Mouse (Mus musculus): ENCODE measurements around the gene Ascc2.

The Ascc2 gene

GRCm38 (mm10) chr11:4719961-4720360, 82.4 kb downstream of the Ascc2 start:
- DNase-seq (ENCODE audit: low read depth, low spot score): no peak

- no peak for DNase-seq (ENCODE audit: low read depth, low spot score)
These were observed 82.8 kb downstream of the Ascc2 start for GRCm38 (mm10) chr11:4720393-4720792.

DNA sequence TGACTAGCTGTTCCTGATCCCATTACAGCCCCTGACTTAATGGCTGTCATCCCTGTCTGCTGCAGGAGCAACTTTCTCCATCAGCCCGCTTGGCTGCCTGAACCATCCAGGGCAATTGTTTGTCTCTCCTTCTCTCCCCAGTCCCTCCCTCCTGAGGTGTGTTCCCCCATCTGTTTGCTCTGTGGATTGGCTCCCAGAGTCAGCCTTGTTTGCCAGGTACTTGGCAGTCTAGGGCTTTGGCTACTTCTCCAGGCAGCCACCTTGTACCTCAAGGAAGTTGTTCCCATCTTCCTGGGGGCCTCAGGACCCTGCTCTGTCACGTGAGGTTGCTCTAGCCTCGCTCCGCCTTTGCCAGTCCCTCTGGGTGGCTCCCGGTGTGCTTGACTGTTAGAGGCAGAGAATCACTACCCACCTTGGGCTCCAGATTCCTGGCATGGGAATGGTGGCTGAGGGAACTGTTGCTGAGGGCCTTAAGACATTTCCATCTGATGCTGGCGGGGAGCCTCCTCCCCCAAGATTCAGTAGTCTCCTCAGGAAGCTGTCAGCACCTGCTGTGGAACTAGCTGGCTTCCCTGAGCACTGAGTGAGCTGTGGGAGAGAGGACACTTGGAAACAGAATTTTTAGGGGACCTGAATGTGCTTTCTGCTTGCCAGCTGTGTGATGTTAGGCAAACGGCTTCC, 83.5 kb downstream of the Ascc2 start:
- DNase-seq (ENCODE audit: low read depth, low spot score): no peak

DNA sequence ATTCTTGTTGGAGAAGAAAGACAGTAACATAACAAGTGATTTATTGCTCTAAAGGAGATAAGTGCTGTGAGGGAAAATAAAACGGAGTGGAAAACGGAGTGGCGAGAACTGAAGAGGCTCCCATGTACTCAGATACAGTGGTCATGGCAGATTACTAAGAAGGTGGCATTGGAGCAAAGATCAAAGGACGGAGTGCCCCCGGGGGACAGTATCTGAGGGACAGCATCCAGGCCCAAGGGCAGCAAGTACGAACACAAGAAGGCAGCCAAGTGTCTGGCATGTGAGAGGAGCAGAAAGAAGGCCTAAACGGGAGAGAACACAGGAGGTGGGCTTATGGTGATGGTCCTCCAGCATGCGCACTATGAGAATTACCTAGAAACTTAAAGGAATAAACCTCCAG, 84.2 kb downstream of the Ascc2 start:
- DNase-seq (ENCODE audit: low read depth, low spot score): no peak

GRCm38 (mm10) chr11:4729603-4730002, 92.1 kb downstream of the Ascc2 start:
- no peak for DNase-seq (ENCODE audit: low read depth, low spot score)

GRCm38 (mm10) chr11:4730096-4730495, 92.5 kb downstream of the Ascc2 start:
- no peak for DNase-seq (ENCODE audit: low read depth, low spot score)

DNA sequence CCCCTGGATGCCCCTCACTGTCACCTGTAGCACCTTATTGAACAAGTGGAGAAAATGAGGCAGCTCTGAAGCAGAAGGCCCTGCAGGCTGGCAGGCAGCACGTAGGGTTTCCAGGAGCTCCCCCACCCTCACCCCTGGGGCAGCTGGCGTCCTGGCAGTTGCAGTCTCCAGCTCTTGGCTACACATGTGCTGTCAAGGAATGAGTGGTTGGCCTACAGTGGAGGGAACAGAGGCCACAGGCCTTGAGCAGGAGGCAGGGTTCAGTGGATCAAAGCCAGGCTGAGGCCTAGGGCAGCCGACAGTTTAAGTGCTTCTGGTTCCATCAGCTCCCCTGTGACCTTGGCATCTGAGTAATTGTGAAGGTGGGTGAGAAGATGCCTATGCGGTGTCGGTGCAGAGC, 93.4 kb downstream of the Ascc2 start:
- DNase-seq (ENCODE audit: low read depth, low spot score): no peak

DNA sequence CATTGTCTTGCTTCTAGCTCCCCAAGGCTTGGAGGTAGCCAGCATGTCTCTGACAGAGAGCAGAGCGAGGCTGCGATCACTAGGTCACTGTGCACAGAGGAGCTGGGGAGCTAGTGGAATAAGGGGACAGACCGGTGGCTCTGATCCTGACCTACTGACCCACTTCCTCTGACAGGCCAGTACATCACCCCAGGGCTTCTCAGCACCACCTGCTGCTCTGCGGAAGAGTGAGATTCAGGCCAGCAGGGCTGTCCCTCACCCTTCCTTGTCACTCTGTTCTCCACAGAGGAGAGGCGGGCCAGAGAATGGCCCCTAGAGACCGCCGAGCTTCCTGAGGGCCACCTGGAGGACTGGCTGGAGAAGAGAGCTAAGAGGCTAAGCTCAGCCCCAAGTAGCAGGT, 94.2 kb downstream of the Ascc2 start:
- DNase-seq (ENCODE audit: low read depth, low spot score): no peak

- DNase-seq (ENCODE audit: low read depth, low spot score): no peak
These were observed 96.6 kb downstream of the Ascc2 start for GRCm38 (mm10) chr11:4734179-4734578.
